Mouse (Mus musculus): ENCODE measurements around the gene Stk39. TPM values are rescaled to one million over a fixed set of nuclear protein-coding genes. Genes with fewer than 3 reads are reported as not detected.
A peak's percentile ranks its signal among the peaks of the same experiment; 100 is the strongest.

Stk39 gene
- total and polyA plus RNA-seq, 2 experiments from 2014 or later = 23.0 to 25.5 TPM

DNA sequence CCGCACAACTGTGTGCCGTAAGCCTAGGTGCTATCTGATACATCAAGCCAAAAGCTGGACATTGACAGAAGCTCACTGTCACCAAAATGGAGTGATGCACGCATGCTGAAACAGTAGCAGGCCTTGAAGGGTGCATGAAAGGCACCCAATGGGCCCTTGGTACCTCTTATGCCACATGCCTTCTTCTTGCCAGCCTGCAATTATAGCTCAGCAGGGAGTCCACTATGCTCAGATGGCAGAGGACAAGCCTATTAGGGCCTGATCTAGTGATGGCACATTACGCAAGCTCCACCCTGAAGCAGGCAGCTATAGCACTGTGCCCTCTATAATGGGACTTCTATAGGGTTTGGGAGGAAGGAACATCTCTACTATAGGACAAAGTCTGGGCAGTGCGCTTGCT is 10.8 kb upstream of the Stk39 start:
- Histone ChIP-seq H3K9me3 (ENCODE audit: low read length) (no peaks in the 10 kb centered on the region), H3K4me1 (ENCODE audit: insufficient read depth) (no peaks in the 10 kb centered on the region), H3K27me3 (ENCODE audit: insufficient read depth, low read length) (no peaks in the 10 kb centered on the region), H3K27ac (ENCODE audit: low read depth, low read length) (no peak overlapping the region), H3K4me2 (ENCODE audit: low read depth) (no peak overlapping the region), H3K9ac (no peak overlapping the region), H3K36me3 (ENCODE audit: insufficient read depth) (no peaks in the 10 kb centered on the region), H3K4me3 (ENCODE audit: low read depth, low read length) (no peak overlapping the region)
- WGBS = 88% methylated on average over 5 of the region's 5 CpGs
- no peak for TF ChIP-seq CTCF (IDR thresholded peaks at IDR 0.05; ENCODE audit: low read depth)
- no peak for DNase-seq
- ATAC-seq = no peak

DNA sequence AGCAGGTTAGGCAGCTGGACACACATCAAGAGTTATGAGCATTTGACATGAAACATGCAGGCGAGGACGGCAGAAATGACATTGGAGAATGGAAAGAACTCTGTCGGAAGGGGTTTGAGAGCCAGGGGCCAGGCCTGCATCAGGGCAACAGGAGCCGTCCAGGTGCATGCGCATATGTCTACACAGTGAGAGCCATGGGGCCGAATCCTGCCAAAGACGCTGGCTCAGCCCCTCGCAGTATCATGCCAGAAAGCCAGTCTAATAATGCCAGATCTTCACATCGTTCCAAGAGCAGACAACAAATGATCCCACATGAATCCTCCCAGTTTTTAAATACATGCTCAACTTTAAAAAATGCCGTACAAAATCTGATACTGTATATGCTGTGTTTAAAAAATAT is 7.8 kb upstream of the Stk39 start:
- 67% methylated on average over 10 of the region's 10 CpGs for WGBS
- no peak for TF ChIP-seq CTCF (IDR thresholded peaks at IDR 0.05; ENCODE audit: low read depth)
- Histone ChIP-seq H3K4me1 (ENCODE audit: insufficient read depth) (no peaks in the 10 kb centered on the region), H3K9me3 (ENCODE audit: low read length) (no peaks in the 10 kb centered on the region), H3K27me3 (ENCODE audit: insufficient read depth, low read length) (no peaks in the 10 kb centered on the region), H3K4me3 (ENCODE audit: low read depth, low read length) (no peak overlapping the region), H3K36me3 (ENCODE audit: insufficient read depth) (no peaks in the 10 kb centered on the region), H3K9ac (no peak overlapping the region), H3K4me2 (ENCODE audit: low read depth) (no peak overlapping the region), H3K27ac (ENCODE audit: low read depth, low read length) (no peak overlapping the region)
- DNase-seq (no peak), ATAC-seq (no peak)

DNA sequence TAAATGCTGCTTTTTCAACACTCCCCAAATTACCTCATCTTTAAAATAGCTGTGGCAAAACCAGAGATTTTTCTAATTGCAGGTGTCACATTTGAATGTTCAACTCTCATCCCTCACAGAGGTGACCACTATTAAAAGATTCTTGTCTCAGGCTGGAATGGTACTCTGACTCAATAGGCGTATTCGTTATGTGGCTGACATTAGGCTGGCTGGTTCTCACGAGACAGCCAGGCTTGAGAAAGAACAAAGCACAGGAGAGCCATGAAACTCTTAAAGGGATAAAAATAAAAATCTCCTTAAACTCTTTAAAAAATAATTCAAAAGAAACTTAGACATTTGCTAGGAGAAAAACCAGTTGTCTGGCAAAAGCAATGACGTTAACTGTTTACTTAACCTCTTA is 853 bp upstream of the Stk39 start:
- Histone ChIP-seq H3K4me3 (ENCODE audit: low read depth, low read length) (no peak overlapping the region), H3K36me3 (ENCODE audit: insufficient read depth) (no peaks in the 10 kb centered on the region), H3K4me2 (ENCODE audit: low read depth) (no peak overlapping the region), H3K27me3 (ENCODE audit: insufficient read depth, low read length) (no peaks in the 10 kb centered on the region), H3K9me3 (ENCODE audit: low read length) (no peaks in the 10 kb centered on the region), H3K27ac (ENCODE audit: low read depth, low read length) (no peak overlapping the region), H3K4me1 (ENCODE audit: insufficient read depth) (peaks cover 5% of the 10 kb centered on the region; the same call in 1 of the 2 replicates), H3K9ac (no peak overlapping the region)
- 57% methylated on average over 4 of the region's 4 CpGs for WGBS
- no peak for ATAC-seq
- no peak for DNase-seq
- no peak for TF ChIP-seq CTCF (IDR thresholded peaks at IDR 0.05; ENCODE audit: low read depth)

DNA sequence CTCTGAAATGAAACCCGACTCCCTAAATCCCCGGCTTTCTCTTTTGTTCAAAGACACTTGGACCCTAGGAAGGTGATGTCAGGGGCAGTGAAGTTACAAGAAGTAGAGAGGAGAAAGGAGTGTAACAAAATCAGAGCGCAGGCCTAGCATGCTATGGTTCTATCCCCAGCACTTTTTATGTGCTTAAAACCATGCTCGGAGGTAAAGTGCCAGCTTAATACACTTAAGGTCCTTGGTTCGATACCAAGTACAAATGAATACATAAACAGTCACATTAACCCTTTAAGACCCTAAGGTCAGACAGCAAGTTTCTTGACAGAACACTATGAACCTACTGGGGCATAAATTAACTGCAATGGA is 463 bp upstream of the Stk39 start:
- H3K27ac ChIP-seq (ENCODE audit: low read depth, low read length) = no peak overlapping the region
- DNase-seq = no peak
- peaks cover 5% of the 10 kb centered on the region; the same call in 1 of the 2 replicates for H3K4me1 ChIP-seq (ENCODE audit: insufficient read depth)
- no peaks in the 10 kb centered on the region for H3K9me3 ChIP-seq (ENCODE audit: low read length)
- WGBS = 3% methylated on average over 5 of the region's 5 CpGs
- H3K36me3 ChIP-seq (ENCODE audit: insufficient read depth) = no peaks in the 10 kb centered on the region
- peak overlapping the region; percentile 93 for H3K4me3 ChIP-seq (ENCODE audit: low read depth, low read length)
- no peak for TF ChIP-seq CTCF (IDR thresholded peaks at IDR 0.05; ENCODE audit: low read depth)
- no peaks in the 10 kb centered on the region for H3K27me3 ChIP-seq (ENCODE audit: insufficient read depth, low read length)
- H3K9ac ChIP-seq = peak overlapping the region; percentile 80
- no peak for ATAC-seq
- H3K4me2 ChIP-seq (ENCODE audit: low read depth) = peak overlapping the region; percentile 96

DNA sequence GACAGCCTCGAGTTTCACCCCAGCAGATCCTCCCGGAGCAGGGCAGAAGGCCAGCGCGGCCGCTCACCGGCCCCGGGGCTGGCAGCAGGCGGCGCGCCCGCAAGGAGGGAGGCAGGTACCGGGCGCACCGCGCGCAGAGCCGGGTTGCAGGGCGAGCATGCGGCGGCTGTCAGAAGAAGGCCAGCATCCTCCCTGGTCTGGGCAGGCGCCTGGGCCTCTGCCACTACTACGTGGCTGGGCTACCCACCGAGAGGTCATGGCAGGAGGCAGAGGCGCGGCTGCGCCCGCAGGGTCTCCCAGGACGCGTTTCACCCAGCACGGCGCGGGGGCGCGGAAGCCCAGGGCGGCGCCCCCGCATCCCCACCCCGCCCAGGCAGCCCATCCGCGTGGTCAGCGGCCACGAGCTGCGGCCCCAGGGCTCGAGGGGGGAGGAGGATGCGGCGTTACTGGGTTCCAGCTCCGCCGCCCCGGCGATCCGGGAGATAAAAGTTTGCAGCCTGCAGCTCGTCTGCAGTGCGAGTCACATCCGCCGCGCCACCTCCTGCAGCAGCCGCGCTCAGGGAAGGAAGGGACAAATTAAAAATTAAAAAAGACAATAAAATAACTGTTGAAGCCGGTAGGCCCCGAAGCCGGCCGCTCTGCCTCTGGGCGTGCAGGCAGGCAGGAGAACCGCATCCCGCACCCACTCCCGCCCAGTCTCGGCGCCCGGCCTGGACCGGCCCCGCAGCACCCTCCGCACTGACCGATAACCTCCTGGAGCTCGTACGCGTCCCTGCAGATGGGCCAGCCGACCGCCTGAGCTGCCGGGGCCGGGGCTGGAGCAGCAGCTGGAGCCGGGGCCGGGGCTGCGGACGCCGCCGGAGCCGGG is 943 bp downstream of the Stk39 start:
- Histone ChIP-seq H3K4me1 (ENCODE audit: insufficient read depth) (peaks cover 5% of the 10 kb centered on the region; the same call in 1 of the 2 replicates), H3K27ac (ENCODE audit: low read depth, low read length) (peak overlapping the region; percentile 82), H3K4me3 (ENCODE audit: low read depth, low read length) (peak overlapping the region; percentile 93), H3K27me3 (ENCODE audit: insufficient read depth, low read length) (no peaks in the 10 kb centered on the region), H3K4me2 (ENCODE audit: low read depth) (peak overlapping the region; percentile 96), H3K36me3 (ENCODE audit: insufficient read depth) (no peaks in the 10 kb centered on the region), H3K9me3 (ENCODE audit: low read length) (no peaks in the 10 kb centered on the region), H3K9ac (peak overlapping the region; percentile 80)
- DNase-seq = peak; percentile 72
- TF ChIP-seq CTCF (IDR thresholded peaks at IDR 0.05; ENCODE audit: low read depth) = peak; percentile 17; the same call in 1 of the 2 replicates
- under 1% methylated on average over 87 of the region's 87 CpGs for WGBS
- peak; percentile 75 for ATAC-seq

DNA sequence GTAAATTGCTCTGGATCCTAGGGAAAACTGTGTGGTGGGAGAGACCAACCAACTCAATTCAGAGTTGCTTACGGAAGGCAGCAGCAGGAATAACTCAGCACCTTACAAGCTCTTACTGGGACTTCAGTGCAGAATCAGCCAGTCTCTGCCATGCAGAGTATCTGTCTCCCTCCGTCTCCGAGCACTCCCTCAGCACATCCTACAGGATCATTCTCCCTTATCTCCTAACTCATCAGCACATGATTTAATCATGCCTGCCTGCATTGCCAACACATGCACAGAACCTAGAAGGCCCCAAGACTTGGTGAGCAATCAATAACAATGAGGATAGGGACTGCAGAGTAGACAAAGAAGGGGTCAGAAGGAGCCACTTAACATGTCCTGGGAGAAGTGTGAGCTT is 2.6 kb downstream of the Stk39 start:
- no peak overlapping the region for H3K4me3 ChIP-seq (ENCODE audit: low read depth, low read length)

DNA sequence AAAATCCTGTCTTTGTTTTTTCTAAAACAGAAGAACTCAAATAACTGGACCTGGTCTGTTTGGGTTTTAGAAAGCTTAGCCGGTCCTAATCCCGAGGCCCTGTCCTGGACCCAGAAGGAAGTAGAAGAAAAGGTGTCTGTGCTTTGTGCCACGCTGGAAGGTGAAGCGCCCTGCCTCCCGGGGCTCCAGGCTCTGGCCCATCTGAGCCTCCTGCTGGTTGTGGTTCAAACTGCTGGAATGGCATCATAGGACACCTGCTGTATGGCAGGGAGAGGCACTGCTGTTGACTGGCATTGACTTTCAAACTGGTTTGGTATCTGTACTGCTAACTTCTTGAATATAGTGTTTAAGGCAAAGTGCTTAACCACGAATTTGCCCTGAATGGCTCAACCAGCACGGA is 3.4 kb downstream of the Stk39 start:
- H3K4me2 ChIP-seq (ENCODE audit: low read depth) = no peak overlapping the region
- peak; percentile 56 for TF ChIP-seq CTCF (IDR thresholded peaks at IDR 0.05; ENCODE audit: low read depth)
- DNase-seq (peak; percentile 10), ATAC-seq (no peak)
- no peak overlapping the region for H3K9ac ChIP-seq
- no peak overlapping the region for H3K27ac ChIP-seq (ENCODE audit: low read depth, low read length)
- H3K9me3 ChIP-seq (ENCODE audit: low read length) = no peaks in the 10 kb centered on the region
- H3K4me3 ChIP-seq (ENCODE audit: low read depth, low read length) = no peak overlapping the region
- no peaks in the 10 kb centered on the region for H3K36me3 ChIP-seq (ENCODE audit: insufficient read depth)
- peaks cover 5% of the 10 kb centered on the region; the same call in 1 of the 2 replicates for H3K4me1 ChIP-seq (ENCODE audit: insufficient read depth)
- H3K27me3 ChIP-seq (ENCODE audit: insufficient read depth, low read length) = no peaks in the 10 kb centered on the region
- 33% methylated on average over 7 of the region's 7 CpGs for WGBS

More for the DNA sequence above, 2.6 kb downstream of the Stk39 start:
- TF ChIP-seq CTCF (IDR thresholded peaks at IDR 0.05; ENCODE audit: low read depth) = no peak
- 61% methylated on average over 3 of the region's 3 CpGs for WGBS
- Histone ChIP-seq H3K9me3 (ENCODE audit: low read length) (no peaks in the 10 kb centered on the region), H3K36me3 (ENCODE audit: insufficient read depth) (no peaks in the 10 kb centered on the region), H3K27ac (ENCODE audit: low read depth, low read length) (no peak overlapping the region), H3K4me2 (ENCODE audit: low read depth) (no peak overlapping the region), H3K27me3 (ENCODE audit: insufficient read depth, low read length) (no peaks in the 10 kb centered on the region), H3K4me1 (ENCODE audit: insufficient read depth) (peaks cover 5% of the 10 kb centered on the region; the same call in 1 of the 2 replicates), H3K9ac (no peak overlapping the region)
- DNase-seq (no peak), ATAC-seq (no peak)

All from forebrain, postnatal 0 days (tissue).